Comparison of ENCODE assay signal across 8 mouse cellular contexts in genomic region chr2:143867326-143867725, GRCm38 (mm10). TPM values are rescaled to one million over a fixed set of nuclear protein-coding genes. Genes with fewer than 3 reads are reported as not detected.
A peak's percentile ranks its signal among the peaks of the same experiment; 100 is the strongest.
DNase-seq lines count a peak whose midpoint lies in the region; ATAC-seq and TF ChIP-seq lines count a peak whose summit lies in the region.

No protein-coding gene starts in this region.

- no peak overlapping the region for H3K4me3 ChIP-seq in embryonic facial prominence, embryonic 13.5 days
- H3K4me3 ChIP-seq in kidney, embryonic 14.5 days (ENCODE audit: low read length): no peak overlapping the region
- H3K4me3 ChIP-seq in limb, embryonic 14.5 days (replicated peaks; ENCODE audit: low read length): no peak overlapping the region

- no peaks in the 10 kb centered on the region for H3K9me3 ChIP-seq in embryonic facial prominence, embryonic 13.5 days
- H3K9me3 ChIP-seq in kidney, embryonic 14.5 days (ENCODE audit: control insufficient read depth, low read length): no peaks in the 10 kb centered on the region
- no peaks in the 10 kb centered on the region for H3K9me3 ChIP-seq in limb, embryonic 14.5 days (ENCODE audit: control insufficient read depth, low read length)

- peaks cover 8% of the 10 kb centered on the region; the same call in 1 of the 2 replicates for H3K4me1 ChIP-seq in embryonic facial prominence, embryonic 13.5 days
- peaks cover 6% of the 10 kb centered on the region; the same call in 1 of the 2 replicates for H3K4me1 ChIP-seq in kidney, embryonic 14.5 days (ENCODE audit: control insufficient read depth, insufficient read depth, low read length)
- peaks cover 5% of the 10 kb centered on the region for H3K4me1 ChIP-seq in limb, embryonic 14.5 days (ENCODE audit: control insufficient read depth, insufficient read depth, low read length)

- TF ChIP-seq POLR2A in limb, embryonic 14.5 days (IDR thresholded peaks at IDR 0.05; ENCODE audit: borderline replicate concordance, extremely low read depth, insufficient read depth, insufficient read length): no peak

- WGBS in embryonic facial prominence, embryonic 13.5 days: 5% methylated on average over 6 of the region's 6 CpGs
- 6% methylated on average over 6 of the region's 6 CpGs for WGBS in kidney, embryonic 14.5 days
- 2% methylated on average over 6 of the region's 6 CpGs for WGBS in limb, embryonic 14.5 days

- H3K4me2 ChIP-seq in embryonic facial prominence, embryonic 13.5 days: 0 out of 2 replicates have a peak overlapping the region, but pooled peaks have one; percentile 7
- H3K4me2 ChIP-seq in kidney, embryonic 14.5 days (replicated peaks; ENCODE audit: low read depth, low read length): no peak overlapping the region
- no peak overlapping the region for H3K4me2 ChIP-seq in limb, embryonic 14.5 days (replicated peaks; ENCODE audit: low read depth, low read length, severe bottlenecking)

- ATAC-seq in embryonic facial prominence, embryonic 13.5 days (ENCODE audit: insufficient number of reproducible peaks, insufficient read depth, low FRiP score, low TSS enrichment, low read depth): no peak
- peak; percentile 74 for ATAC-seq in kidney, embryonic 14.5 days (ENCODE audit: low FRiP score, low TSS enrichment)
- ATAC-seq in limb, embryonic 14.5 days (ENCODE audit: low FRiP score, low read depth): peak; percentile 78
- ATAC-seq in monocyte, adult 5-6 weeks (replicated peaks; ENCODE audit: insufficient number of reproducible peaks, low FRiP score, low TSS enrichment, poor library complexity, severe bottlenecking): peak; percentile 92

- no peak overlapping the region for H3K9ac ChIP-seq in embryonic facial prominence, embryonic 13.5 days
- no peak overlapping the region for H3K9ac ChIP-seq in kidney, embryonic 14.5 days (ENCODE audit: low read depth, low read length)
- no peak overlapping the region for H3K9ac ChIP-seq in limb, embryonic 14.5 days (ENCODE audit: low read depth, low read length, severe bottlenecking)

- H3K27ac ChIP-seq in embryonic facial prominence, embryonic 13.5 days: no peak overlapping the region
- no peak overlapping the region for H3K27ac ChIP-seq in kidney, embryonic 14.5 days (ENCODE audit: low read depth, low read length)
- H3K27ac ChIP-seq in limb, embryonic 14.5 days (replicated peaks; ENCODE audit: low read depth, low read length): no peak overlapping the region

- DNase-seq in 3T3-L1 (ENCODE audit: low read depth, low spot score): peak; percentile 93
- peak; percentile 76 for DNase-seq in adrenal gland, postnatal 25 days
- DNase-seq in heart, adult 9 months (ENCODE audit: low spot score in 2 of 2): peak; percentile 67 to 84
- peak; percentile 79 for DNase-seq in limb, embryonic 14.5 days (ENCODE audit: low spot score)
- peak; percentile 57 to 59 for DNase-seq in spleen, postnatal 36 days (ENCODE audit: low spot score in 2 of 2)

- H3K27me3 ChIP-seq in embryonic facial prominence, embryonic 13.5 days: peaks cover under 1% of the 10 kb centered on the region; the same call in 1 of the 2 replicates
- no peaks in the 10 kb centered on the region; the same call in 1 of the 2 replicates for H3K27me3 ChIP-seq in kidney, embryonic 14.5 days (ENCODE audit: control insufficient read depth, insufficient read depth, low read length)
- H3K27me3 ChIP-seq in limb, embryonic 14.5 days (ENCODE audit: control insufficient read depth, insufficient read depth, low read length): no peaks in the 10 kb centered on the region

- H3K36me3 ChIP-seq in embryonic facial prominence, embryonic 13.5 days: no peaks in the 10 kb centered on the region
- no peaks in the 10 kb centered on the region for H3K36me3 ChIP-seq in kidney, embryonic 14.5 days (ENCODE audit: control insufficient read depth, insufficient read depth, low read length)
- no peaks in the 10 kb centered on the region for H3K36me3 ChIP-seq in limb, embryonic 14.5 days (ENCODE audit: control insufficient read depth, insufficient read depth, low read length)

RNA-seq across cellular contexts. Expression of gene Bfsp1, which starts 4.4 kb away (rescaled TPM):
- 0.52 and 1.0 TPM in 2 replicates for total RNA-seq in adrenal gland, postnatal 25 days (2021)
- polyA plus RNA-seq in embryonic facial prominence, embryonic 13.5 days (2015; fragmentation: Nextera tagmentation; extraction: Ambion mirVana): 2.8 and 3.5 TPM in 2 replicates
- polyA plus RNA-seq in kidney, embryonic 14.5 days (2014; fragmentation: Nextera tagmentation; extraction: Ambion mirVana): 1.0 and 1.7 TPM in 2 replicates
- polyA plus RNA-seq in limb, embryonic 14.5 days (2012; rRNA removed): 1.9 and 2.2 TPM in 2 replicates
- 2.3 and 3.1 TPM in 2 replicates for polyA plus RNA-seq in limb, embryonic 14.5 days (2014; fragmentation: Nextera tagmentation; extraction: Ambion mirVana)
- 0.19 to 1.3 TPM (median 1.1 TPM) in 3 replicates for total RNA-seq in monocyte, adult 5-6 weeks (2017)

RNA-seq across cellular contexts. Expression of gene Dstn, which starts 47.8 kb away (rescaled TPM):
- total RNA-seq in adrenal gland, postnatal 25 days (2021): 258 and 286 TPM in 2 replicates
- polyA plus RNA-seq in embryonic facial prominence, embryonic 13.5 days (2015; fragmentation: Nextera tagmentation; extraction: Ambion mirVana): 377 and 395 TPM in 2 replicates
- polyA plus RNA-seq in kidney, embryonic 14.5 days (2014; fragmentation: Nextera tagmentation; extraction: Ambion mirVana): 319 and 404 TPM in 2 replicates
- 88.1 and 111 TPM in 2 replicates for polyA plus RNA-seq in limb, embryonic 14.5 days (2012; rRNA removed)
- 420 and 437 TPM in 2 replicates for polyA plus RNA-seq in limb, embryonic 14.5 days (2014; fragmentation: Nextera tagmentation; extraction: Ambion mirVana)
- total RNA-seq in monocyte, adult 5-6 weeks (2017): 109 to 168 TPM (median 146 TPM) in 3 replicates
